Mouse (Mus musculus) mouse embryonic stem cell (cell line): ENCODE measurements around the gene Gm26602.

Source experiments
- in situ Hi-C, 2 experiments: fragments of 300-500 bp; cut with MboI; formaldehyde crosslinking; loops; 1 replicate in 1 of 2; 3 replicates in 1 of 2; pipeline ENCODE4 v1.14.3; 2019 to 2020; ENCODE audit warnings: low sequenced_read_pairs in 2 of 2, low pct_unique_long_range_greater_than_20kb in 1 of 2, mixed read lengths in 1 of 2; ENCODE audit not compliant: unreplicated experiment in 1 of 2

The Gm26602 gene

GRCm38 (mm10) chr10:79910556-79910955, at the start of gene Gm26602:
TSS of gene Gm26602 (plus strand) at chr10:79910856.
- in situ Hi-C loops = no loop called here

DNA sequence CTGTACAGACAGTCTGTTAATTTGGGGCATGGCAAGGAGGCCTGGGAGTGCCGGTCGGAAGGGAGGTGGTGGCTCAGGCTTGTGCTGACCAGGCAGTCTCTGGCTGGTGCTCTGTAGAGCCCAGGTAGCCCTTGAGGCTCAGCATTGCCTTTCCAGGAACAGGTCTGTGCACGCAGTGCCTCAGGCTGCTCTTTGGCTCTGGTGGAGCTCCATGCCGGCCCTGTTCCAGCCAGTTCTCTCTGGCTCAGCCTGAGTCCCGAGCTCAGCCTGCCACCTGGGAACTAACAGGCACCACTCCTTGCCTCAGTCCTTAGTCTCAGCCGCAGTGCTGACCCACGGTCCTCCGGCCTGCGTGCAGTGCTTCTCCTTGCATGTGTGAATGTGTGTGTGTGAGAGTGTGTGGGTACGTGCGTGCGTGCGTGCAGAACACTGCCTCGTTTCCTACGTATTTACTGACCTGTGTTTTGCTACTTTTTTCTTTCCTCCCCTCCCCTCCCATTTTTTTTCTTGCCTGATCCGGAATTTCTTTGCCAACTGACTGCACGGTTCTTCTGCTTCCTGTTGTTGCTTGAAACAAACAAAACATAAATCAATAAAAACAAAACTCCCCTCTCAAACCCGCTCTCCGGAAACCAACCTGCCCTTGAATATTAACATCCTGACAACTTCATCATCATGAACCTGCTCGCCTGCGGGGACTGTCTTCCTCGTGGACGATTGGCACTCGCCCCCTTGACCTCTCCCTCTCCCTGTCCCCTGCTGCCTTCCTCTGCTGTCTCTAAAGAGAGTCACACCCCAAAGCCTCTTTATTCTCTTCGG, 49.2 kb upstream of the Gm26602 start:
- in situ Hi-C loops = no loop called here

DNA sequence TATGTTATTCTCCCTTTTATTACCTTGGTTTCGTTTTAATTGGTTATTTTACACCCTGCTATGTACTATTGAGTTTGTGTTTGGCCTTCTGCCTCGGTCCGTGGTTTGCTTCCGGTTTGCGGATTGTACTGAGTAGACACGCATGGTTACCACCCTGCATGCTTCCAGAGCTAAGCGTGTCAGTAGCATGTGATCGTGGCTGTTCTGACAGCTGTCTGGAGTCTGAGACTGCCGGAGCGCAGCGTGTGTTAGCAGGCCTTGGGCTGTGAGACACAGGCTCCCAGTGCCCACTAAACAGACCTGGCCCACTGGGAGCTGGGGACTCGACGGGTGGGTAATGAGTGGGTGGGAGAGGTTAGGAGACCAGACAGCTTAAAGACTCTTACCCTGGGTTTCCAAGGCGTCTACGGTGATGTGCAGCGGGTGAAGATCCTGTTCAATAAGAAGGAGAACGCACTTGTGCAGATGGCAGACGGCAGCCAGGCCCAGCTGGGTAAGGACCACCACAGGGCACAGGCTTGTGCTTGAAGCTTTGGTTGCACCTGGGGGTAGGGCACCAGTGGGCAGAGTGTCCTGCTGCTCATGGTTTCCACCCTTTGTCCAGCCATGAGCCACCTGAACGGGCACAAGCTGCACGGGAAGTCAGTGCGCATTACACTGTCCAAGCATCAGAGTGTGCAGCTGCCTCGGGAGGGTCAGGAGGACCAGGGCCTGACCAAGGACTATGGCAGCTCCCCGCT, 48.4 kb upstream of the Gm26602 start:
- in situ Hi-C loops = no loop called here

GRCm38 (mm10) chr10:79862925-79863324, 47.7 kb upstream of the Gm26602 start:
- in situ Hi-C loops = no loop called here

- in situ Hi-C loops = no loop called here
Observed at GRCm38 (mm10) chr10:79864351-79865188, 46.1 kb upstream of the Gm26602 start.

GRCm38 (mm10) chr10:79865189-79865601, 45.5 kb upstream of the Gm26602 start:
- in situ Hi-C loops = no loop called here

GRCm38 (mm10) chr10:79865801-79866295, 44.8 kb upstream of the Gm26602 start:
- in situ Hi-C loops = no loop called here

- in situ Hi-C loops = no loop called here
Observed at GRCm38 (mm10) chr10:79866601-79867000, 44.1 kb upstream of the Gm26602 start.

- in situ Hi-C loops = no loop called here
Observed at GRCm38 (mm10) chr10:79871845-79872244, 38.8 kb upstream of the Gm26602 start.

DNA sequence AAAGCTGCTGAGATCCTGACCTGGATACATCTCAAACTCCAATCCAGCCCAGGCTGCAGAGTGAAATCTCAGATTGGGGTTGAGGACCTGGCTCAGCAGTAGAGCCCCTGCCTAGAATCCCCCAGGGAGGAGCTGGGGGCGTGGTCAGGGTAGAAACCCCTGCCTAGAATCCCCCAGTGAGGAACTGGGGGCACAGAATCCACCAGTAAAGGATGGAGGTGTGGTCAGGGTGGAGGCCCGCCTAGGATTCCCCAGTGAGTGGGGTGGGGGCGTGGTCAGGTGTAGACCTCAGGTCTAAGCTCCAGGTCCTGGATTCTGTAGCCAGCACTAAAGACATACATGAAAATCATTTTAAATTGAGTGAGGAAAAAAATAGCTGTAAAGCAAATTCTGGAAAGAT, 37.8 kb upstream of the Gm26602 start:
- in situ Hi-C loops = no loop called here

DNA sequence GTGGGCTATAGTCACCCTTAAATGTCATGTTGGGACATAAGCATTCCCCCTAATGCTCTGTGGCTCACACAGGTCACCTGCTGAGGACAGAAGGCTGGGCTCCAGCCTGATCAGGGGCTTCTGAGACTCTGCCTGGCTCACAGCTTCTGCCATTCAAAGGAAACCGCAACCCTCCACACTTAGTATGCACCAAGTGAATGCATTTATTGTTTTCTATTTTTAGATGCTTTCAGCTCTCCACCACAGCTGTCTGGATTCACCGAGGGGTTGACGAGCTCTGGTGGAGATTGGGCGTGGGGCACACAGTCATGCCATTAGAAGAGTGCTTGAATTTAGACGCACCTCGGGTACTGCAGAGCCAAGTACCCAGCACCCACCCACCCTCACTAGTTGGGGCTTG, 37.3 kb upstream of the Gm26602 start:
- in situ Hi-C loops = no loop called here

DNA sequence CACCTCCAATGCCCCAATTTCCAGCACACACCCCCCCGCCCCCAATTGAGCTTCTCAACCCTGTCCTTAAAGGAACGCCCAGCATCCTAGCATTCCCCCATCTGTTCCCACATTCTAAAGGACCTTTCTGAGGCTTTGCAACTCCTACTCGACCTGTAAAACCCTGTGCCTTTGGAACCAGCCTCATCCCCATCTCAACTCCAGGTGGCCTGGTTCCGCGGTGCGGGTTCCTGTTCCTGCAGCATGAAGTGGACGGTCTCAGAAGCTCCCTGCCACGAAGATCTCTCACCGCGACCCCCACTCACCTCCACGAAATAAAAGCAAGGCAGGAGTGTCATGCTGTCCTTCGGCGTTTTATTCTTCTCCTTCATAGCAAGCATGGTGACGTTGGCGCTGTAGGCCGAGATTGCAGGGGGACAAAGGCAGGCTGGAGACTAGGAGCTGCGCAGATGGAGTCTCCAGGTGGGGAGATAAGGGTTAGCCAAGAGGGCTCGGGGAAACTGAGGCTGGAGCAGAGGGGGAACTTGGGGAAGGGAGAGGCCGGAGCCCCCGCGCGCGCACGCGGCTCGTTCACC, 36.9 kb upstream of the Gm26602 start:
- in situ Hi-C loops = no loop called here

GRCm38 (mm10) chr10:79874290-79874862, 36.3 kb upstream of the Gm26602 start, which contains the start of the genes Prtn3 and Plppr3:
TSS of gene Prtn3 (plus strand) at chr10:79874476.
TSS of gene Plppr3 (minus strand) at chr10:79874634.
- in situ Hi-C loops = no loop called here

DNA sequence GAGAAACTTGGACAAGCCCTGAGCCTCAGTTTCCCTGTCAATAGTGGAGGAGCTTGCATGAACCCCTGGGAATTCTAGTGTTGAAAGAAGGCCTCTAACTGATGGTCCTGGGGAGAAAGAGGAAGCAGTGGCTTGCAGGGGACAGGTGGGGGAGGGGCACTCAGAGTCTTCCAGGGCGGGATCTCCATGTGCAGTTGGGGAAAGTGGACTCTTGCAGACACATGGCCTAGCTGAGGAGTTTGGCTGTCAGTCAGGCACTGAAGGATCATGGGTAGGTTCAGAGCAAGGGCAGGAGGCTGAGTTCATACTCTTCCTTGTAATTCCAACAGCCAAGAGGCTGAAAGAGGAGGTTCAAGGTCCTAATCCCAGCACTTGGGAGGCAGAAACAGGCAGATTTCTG, 33.5 kb upstream of the Gm26602 start:
- in situ Hi-C loops = no loop called here

DNA sequence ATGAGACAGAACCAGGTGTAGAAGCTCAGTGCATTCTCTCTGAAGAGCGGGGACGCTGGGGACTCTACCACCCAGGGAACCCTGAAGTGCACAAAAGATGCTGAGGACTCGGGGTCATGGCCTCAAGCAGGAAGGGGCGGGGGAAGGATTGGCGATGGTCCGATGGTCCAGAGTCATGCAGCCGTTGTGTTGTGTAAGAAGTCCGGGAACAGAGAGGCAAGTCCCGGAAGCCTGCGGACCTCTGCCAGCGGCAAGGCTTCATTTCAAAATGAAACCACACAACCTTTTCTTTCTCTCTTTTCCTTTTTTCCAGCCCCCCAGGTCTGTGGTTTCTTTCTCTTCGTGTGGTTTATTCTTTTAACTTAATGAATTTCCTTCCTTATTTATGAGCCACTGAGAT, 32.9 kb upstream of the Gm26602 start:
- in situ Hi-C loops = no loop called here

DNA sequence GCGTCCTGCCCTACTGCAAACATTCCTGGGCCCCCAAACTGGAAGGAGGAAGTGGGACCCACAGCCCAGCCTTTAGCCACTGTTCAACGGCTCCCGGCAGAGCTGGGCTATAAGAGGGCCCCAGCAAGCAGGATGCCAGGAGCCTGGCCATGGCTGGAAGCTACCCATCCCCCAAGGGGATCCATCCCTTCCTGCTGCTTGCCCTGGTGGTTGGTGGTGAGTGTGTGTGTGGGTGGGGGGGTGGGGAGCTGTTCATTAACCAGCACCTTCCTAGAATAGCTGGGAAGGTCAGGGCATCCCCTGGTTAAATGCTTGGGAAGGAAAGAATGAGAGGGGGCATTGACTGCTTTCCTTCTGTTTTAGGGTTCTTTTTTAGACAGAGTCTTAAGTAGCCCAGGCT, 31.1 kb upstream of the Gm26602 start:
- in situ Hi-C loops = no loop called here

DNA sequence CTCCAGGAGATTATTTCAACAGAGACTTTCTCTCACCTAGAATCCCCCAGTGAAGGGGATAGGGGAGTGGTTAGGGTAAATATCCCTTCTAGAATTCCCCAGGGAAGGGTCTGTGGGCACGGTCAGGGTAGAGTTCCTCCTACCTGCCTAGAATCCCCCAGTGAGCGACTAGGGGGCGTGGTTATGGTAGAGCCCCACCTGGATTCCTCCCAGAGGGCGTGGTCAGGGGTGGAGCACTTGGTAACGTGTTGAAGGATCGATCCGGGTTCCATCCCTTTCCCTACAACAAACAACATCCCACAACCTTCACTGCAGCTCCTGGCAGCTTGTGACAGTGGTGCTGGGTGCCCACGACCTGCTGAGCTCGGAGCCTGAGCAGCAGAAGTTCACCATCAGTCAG, 29.9 kb upstream of the Gm26602 start:
- in situ Hi-C loops = loop anchor here in 1 of 2 experiments (5.0 kb wide), 2 partner anchors 47 to 48 kb away; partner anchors contain the start of gene Arid3a

- in situ Hi-C loops = loop anchor here in 1 of 2 experiments (5.0 kb wide), 2 partner anchors 45 to 50 kb away; partner anchors contain the start of gene Arid3a
Observed at GRCm38 (mm10) chr10:79881981-79882380, 28.7 kb upstream of the Gm26602 start.
